Comparison of ENCODE assay signal across 28 mouse cellular contexts in the genomic region with DNA sequence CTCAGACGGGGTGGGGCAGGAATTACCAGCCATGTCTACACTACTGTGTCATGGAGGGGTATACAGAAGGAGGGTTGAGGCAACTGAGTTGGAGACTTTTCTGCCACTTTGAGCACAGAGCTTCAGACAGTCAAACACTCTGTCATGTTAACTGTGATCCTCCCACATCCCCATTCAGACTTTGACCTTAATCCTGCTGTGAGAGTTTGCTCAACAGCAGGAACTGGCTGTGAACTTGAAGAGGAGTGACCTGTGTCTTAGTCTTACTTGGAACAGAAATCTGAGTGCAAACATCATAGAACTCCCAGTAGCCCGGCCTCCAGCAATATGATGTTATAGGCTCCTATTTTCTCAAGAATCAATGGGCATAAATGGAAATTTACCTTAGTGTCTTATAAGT. TPM values are rescaled to one million over a fixed set of nuclear protein-coding genes. Genes with fewer than 3 reads are reported as not detected.
DNase-seq lines count a peak whose midpoint lies in the region; ATAC-seq and TF ChIP-seq lines count a peak whose summit lies in the region.
"Had no signal": no experiment of that assay in that cellular context is flagged by ENCODE, and none has a peak within 500 bp of the region (broad histone marks: within the 10 kb centered on the region; RNA-seq: fewer than 3 reads in every experiment).

No protein-coding gene starts in this region.

- no peaks in the 10 kb centered on the region for H3K27me3 ChIP-seq in liver, adult 2 months (ENCODE audit: control insufficient read depth, insufficient read depth, low read length)
- no peaks in the 10 kb centered on the region for H3K27me3 ChIP-seq in liver, embryonic 11.5 days (replicated peaks; ENCODE audit: control insufficient read depth, insufficient read depth, low read length)
- H3K27me3 ChIP-seq in intestine, postnatal 0 days (replicated peaks; ENCODE audit: control insufficient read depth, insufficient read depth, low read length) = no peaks in the 10 kb centered on the region
- H3K27me3 ChIP-seq in stomach, postnatal 0 days (ENCODE audit: control insufficient read depth, insufficient read depth, low read length) = no peaks in the 10 kb centered on the region
- H3K27me3 ChIP-seq in heart, embryonic 10.5 days (ENCODE audit: insufficient read depth, poor library complexity, severe bottlenecking) = no peaks in the 10 kb centered on the region

- ATAC-seq in liver, embryonic 11.5 days (replicated peaks; ENCODE audit: low FRiP score) = no peak; the same call in 1 of the 2 replicates
- ATAC-seq in intestine, postnatal 0 days = peak; percentile 85
- peak; percentile 89 for ATAC-seq in stomach, postnatal 0 days (ENCODE audit: low FRiP score, low TSS enrichment)
- ATAC-seq: activated CD4-positive, CD25-positive, alpha-beta regulatory T cell, adult 4 months had no signal

- H3K79me2 ChIP-seq in liver, adult 2 months (ENCODE audit: control insufficient read depth, insufficient read depth, low read length) = no peaks in the 10 kb centered on the region

- H3K9ac ChIP-seq in liver, adult 2 months (ENCODE audit: low read depth, low read length) = peak overlapping the region; percentile 50
- no peak overlapping the region for H3K9ac ChIP-seq in liver, embryonic 11.5 days (ENCODE audit: low read depth, low read length)
- H3K9ac ChIP-seq in intestine, postnatal 0 days (ENCODE audit: low read depth, low read length) = no peak overlapping the region
- no peak overlapping the region for H3K9ac ChIP-seq in stomach, postnatal 0 days (ENCODE audit: low read length)
- H3K9ac ChIP-seq: lung, embryonic 14.5 days had no signal

- WGBS in liver, adult 2 months = 19% methylated on average over 2 of the region's 2 CpGs
- 72% methylated on average over 2 of the region's 2 CpGs for WGBS in liver, embryonic 11.5 days
- WGBS in intestine, postnatal 0 days = 41% methylated on average over 2 of the region's 2 CpGs
- 45% methylated on average over 2 of the region's 2 CpGs for WGBS in stomach, postnatal 0 days
- 70% methylated on average over 2 of the region's 2 CpGs for WGBS in heart, embryonic 10.5 days

- intact Hi-C loops in heart, postnatal 36 days (cut with DNase I) = no loop called here

- H3K4me1 ChIP-seq in liver, adult 2 months (ENCODE audit: control insufficient read depth, insufficient read depth, low read length) = peaks cover 4% of the 10 kb centered on the region; the same call in 1 of the 2 replicates
- no peaks in the 10 kb centered on the region for H3K4me1 ChIP-seq in liver, embryonic 11.5 days (replicated peaks; ENCODE audit: control insufficient read depth, insufficient read depth, low read length)
- no peaks in the 10 kb centered on the region for H3K4me1 ChIP-seq in intestine, postnatal 0 days (replicated peaks; ENCODE audit: control insufficient read depth, insufficient read depth, low read length)
- no peaks in the 10 kb centered on the region for H3K4me1 ChIP-seq in stomach, postnatal 0 days (replicated peaks; ENCODE audit: control insufficient read depth, insufficient read depth)
- H3K4me1 ChIP-seq in heart, embryonic 10.5 days = no peaks in the 10 kb centered on the region
- H3K4me1 ChIP-seq: forebrain, embryonic 10.5 days; midbrain, embryonic 10.5 days had no signal

- no peak overlapping the region for H3K4me2 ChIP-seq in liver, embryonic 11.5 days
- H3K4me2 ChIP-seq in intestine, postnatal 0 days (replicated peaks; ENCODE audit: low read depth) = no peak overlapping the region
- H3K4me2 ChIP-seq in stomach, postnatal 0 days (replicated peaks; ENCODE audit: low read depth) = no peak overlapping the region
- H3K4me2 ChIP-seq: lung, embryonic 14.5 days had no signal

- TF ChIP-seq EP300 in stomach, postnatal 0 days (optimal IDR thresholded peaks at IDR 0.05) = no peak

- TF ChIP-seq POLR2A in liver, adult 2 months (IDR thresholded peaks at IDR 0.05; ENCODE audit: extremely low read depth, insufficient read depth, low read length) = no peak

- H3K9me3 ChIP-seq in liver, embryonic 11.5 days (ENCODE audit: control insufficient read depth, low read length) = no peaks in the 10 kb centered on the region
- H3K9me3 ChIP-seq in intestine, postnatal 0 days (ENCODE audit: control insufficient read depth) = no peaks in the 10 kb centered on the region
- no peaks in the 10 kb centered on the region for H3K9me3 ChIP-seq in stomach, postnatal 0 days (ENCODE audit: control insufficient read depth, low read length)
- H3K9me3 ChIP-seq in heart, embryonic 10.5 days = no peaks in the 10 kb centered on the region
- H3K9me3 ChIP-seq: forebrain, embryonic 10.5 days; midbrain, embryonic 10.5 days had no signal

- peak; percentile 98 for DNase-seq in liver, adult 2 months (ENCODE audit: extremely low read depth, low read depth, low spot score)
- DNase-seq in liver, embryonic 11.5 days (ENCODE audit: low spot score) = no peak
- peak; percentile 91 for DNase-seq in adipocyte (ENCODE audit: low spot score)
- peak; percentile 27 for DNase-seq in stomach, postnatal 0 days (ENCODE audit: low spot score)
- DNase-seq in heart, embryonic 10.5 days (ENCODE audit: low spot score) = no peak
- DNase-seq in heart, postnatal 36 days = no peak
- DNase-seq: adrenal gland, postnatal 36 days; cerebellum, adult 11-12 months; cerebellum, postnatal 25 days; embryo, embryonic 11 days; gastrocnemius, adult 2 months; heart, adult 18-20 months; kidney, postnatal 10 days; lung, embryonic 14.5 days; right cerebral cortex, adult 18-20 months; thymus, postnatal 25 days had no signal

- peak overlapping the region; percentile 97 for H3K27ac ChIP-seq in liver, adult 2 months (replicated peaks; ENCODE audit: insufficient read depth, low read depth, low read length)
- H3K27ac ChIP-seq in liver, embryonic 11.5 days (ENCODE audit: low read depth, low read length) = no peak overlapping the region
- H3K27ac ChIP-seq in intestine, postnatal 0 days (ENCODE audit: low read depth, low read length) = no peak overlapping the region
- H3K27ac ChIP-seq in stomach, postnatal 0 days (replicated peaks) = no peak overlapping the region
- no peak overlapping the region for H3K27ac ChIP-seq in heart, embryonic 10.5 days
- H3K27ac ChIP-seq: forebrain, embryonic 10.5 days; gastrocnemius, adult 2 months; macrophage; midbrain, embryonic 10.5 days had no signal

- H3K4me3 ChIP-seq in liver, adult 2 months (ENCODE audit: insufficient read depth, low read depth, low read length) = no peak overlapping the region
- H3K4me3 ChIP-seq in liver, embryonic 11.5 days (ENCODE audit: low read depth, low read length) = no peak overlapping the region
- H3K4me3 ChIP-seq in intestine, postnatal 0 days (ENCODE audit: low read depth, low read length) = no peak overlapping the region
- no peak overlapping the region for H3K4me3 ChIP-seq in stomach, postnatal 0 days (ENCODE audit: low read depth, low read length)
- no peak overlapping the region for H3K4me3 ChIP-seq in heart, embryonic 10.5 days
- H3K4me3 ChIP-seq: forebrain, embryonic 10.5 days; gastrocnemius, adult 2 months; midbrain, embryonic 10.5 days had no signal

- no peak for TF ChIP-seq CTCF in liver, adult 2 months (IDR thresholded peaks at IDR 0.05; ENCODE audit: low read depth, low read length)
- TF ChIP-seq CTCF in intestine, postnatal 0 days (IDR thresholded peaks at IDR 0.05; ENCODE audit: low read depth) = no peak
- no peak for TF ChIP-seq CTCF in stomach, postnatal 0 days (IDR thresholded peaks at IDR 0.05; ENCODE audit: low read depth)

- H3K36me3 ChIP-seq in liver, adult 2 months (ENCODE audit: control insufficient read depth, insufficient read depth, low read length) = no peaks in the 10 kb centered on the region
- H3K36me3 ChIP-seq in liver, embryonic 11.5 days (ENCODE audit: control insufficient read depth, insufficient read depth, low read length) = no peaks in the 10 kb centered on the region
- H3K36me3 ChIP-seq in intestine, postnatal 0 days (ENCODE audit: control insufficient read depth, insufficient read depth) = no peaks in the 10 kb centered on the region
- H3K36me3 ChIP-seq in stomach, postnatal 0 days (ENCODE audit: control insufficient read depth, insufficient read depth, low read length) = no peaks in the 10 kb centered on the region
- H3K36me3 ChIP-seq in heart, embryonic 10.5 days = no peaks in the 10 kb centered on the region
- H3K36me3 ChIP-seq: forebrain, embryonic 10.5 days; midbrain, embryonic 10.5 days had no signal

RNA-seq across cellular contexts. Expression of a gene that starts 9.8 kb away (rescaled TPM):
- 0.07 TPM in 1 of 2 replicates, not detected in the other for total RNA-seq in liver, adult 2 months (2014; rRNA removed)
- not detected in 2 replicates for polyA plus RNA-seq in liver, adult 2 months (2012; rRNA removed)
- polyA plus RNA-seq in liver, embryonic 11.5 days (2014; fragmentation: Nextera tagmentation; extraction: Ambion mirVana) = not detected in 2 replicates
- not detected in 2 replicates for polyA plus RNA-seq in intestine, postnatal 0 days (2015; fragmentation: Nextera tagmentation; extraction: Ambion mirVana)
- 1.4 TPM in 2 replicates for polyA plus RNA-seq in stomach, postnatal 0 days (2015; fragmentation: Nextera tagmentation; extraction: Ambion mirVana)
- not detected in 2 replicates for polyA plus RNA-seq in heart, embryonic 10.5 days (2016; fragmentation: Nextera tagmentation; extraction: Ambion mirVana)
- total RNA-seq in heart, postnatal 36 days (2021) = not detected
- total RNA-seq: adrenal gland, postnatal 36 days; gastrocnemius, adult 2 months; heart, adult 18-20 months; layer of hippocampus, postnatal 10 days; left cerebral cortex, adult 8-10 months had no signal
- polyA plus RNA-seq: C2C12; forebrain, embryonic 10.5 days; heart, embryonic 14.5 days; hindbrain, embryonic 11.5 days; limb, embryonic 11.5 days; lung, embryonic 14.5 days; macrophage; midbrain, embryonic 10.5 days; neural tube, embryonic 11.5 days had no signal

RNA-seq across cellular contexts. Expression of a gene that starts 59.6 kb away (rescaled TPM):
- not detected in 2 replicates for total RNA-seq in liver, adult 2 months (2014; rRNA removed)
- not detected in 2 replicates for polyA plus RNA-seq in liver, adult 2 months (2012; rRNA removed)
- polyA plus RNA-seq in liver, embryonic 11.5 days (2014; fragmentation: Nextera tagmentation; extraction: Ambion mirVana) = not detected in 2 replicates
- not detected in 2 replicates for polyA plus RNA-seq in intestine, postnatal 0 days (2015; fragmentation: Nextera tagmentation; extraction: Ambion mirVana)
- 0.84 and 1.7 TPM in 2 replicates for polyA plus RNA-seq in stomach, postnatal 0 days (2015; fragmentation: Nextera tagmentation; extraction: Ambion mirVana)
- polyA plus RNA-seq in heart, embryonic 10.5 days (2016; fragmentation: Nextera tagmentation; extraction: Ambion mirVana) = not detected in 2 replicates
- total RNA-seq in heart, postnatal 36 days (2021) = not detected
- total RNA-seq: adrenal gland, postnatal 36 days; gastrocnemius, adult 2 months; heart, adult 18-20 months; layer of hippocampus, postnatal 10 days; left cerebral cortex, adult 8-10 months had no signal
- polyA plus RNA-seq: activated CD4-positive, CD25-positive, alpha-beta regulatory T cell, adult 4 months; C2C12; forebrain, embryonic 10.5 days; heart, embryonic 14.5 days; hindbrain, embryonic 11.5 days; limb, embryonic 11.5 days; lung, embryonic 14.5 days; macrophage; midbrain, embryonic 10.5 days; neural tube, embryonic 11.5 days had no signal

Comparison
In these comparisons a context has a peak if more than half of its experiments do, and no peak if none do; other contexts are left out.
1. DNase-seq: peak in liver, adult 2 months (single experiment), adipocyte (single experiment) and stomach, postnatal 0 days (single experiment); none in liver, embryonic 11.5 days (single experiment), heart, embryonic 10.5 days (single experiment) and heart, postnatal 36 days (0 of 2).